Mouse (Mus musculus) midbrain, embryonic 16.5 days (tissue): ENCODE measurements around the gene Vmn1r177. TPM values are rescaled to one million over a fixed set of nuclear protein-coding genes. Genes with fewer than 3 reads are reported as not detected.
"Not testable (repeated sequence)": the region's sequence is repeated elsewhere in the genome, so short reads cannot be mapped to it uniquely, and the experiment has no call there.

Source experiments
- ATAC-seq: fragments of 200-750 bp; cut with Nextera tagmentation; 2 replicates; pipeline ENCODE4 v1.8.0; 2017; ENCODE audit warnings: moderate TSS enrichment
- H3K27ac ChIP-seq: fragments of 300-500 bp; sonication (generic); 2 replicates; pipeline ENCODE4 v1.5.1; 2014; ENCODE audit warnings: mild to moderate bottlenecking, low read length, mixed read lengths
- H3K27me3 ChIP-seq: fragments of 300-500 bp; sonication (generic); 2 replicates; pipeline ENCODE4 v1.6.1; 2014; ENCODE audit warnings: low read depth, low read length, mixed read lengths; ENCODE audit not compliant: control insufficient read depth, insufficient read depth
- H3K36me3 ChIP-seq: fragments of 300-500 bp; sonication (generic); 2 replicates; pipeline ENCODE4 v1.6.1; 2014; ENCODE audit warnings: mild to moderate bottlenecking, low read length, moderate library complexity, mixed read lengths; ENCODE audit not compliant: control insufficient read depth, insufficient read depth
- H3K4me1 ChIP-seq: fragments of 300-500 bp; sonication (generic); 2 replicates; pipeline ENCODE4 v1.6.1; 2014; ENCODE audit warnings: mild to moderate bottlenecking, low read length, mixed read lengths; ENCODE audit not compliant: control insufficient read depth, insufficient read depth
- H3K4me2 ChIP-seq: fragments of 300-500 bp; sonication (generic); 2 replicates; pipeline ENCODE4 v1.6.1; 2014; ENCODE audit warnings: mild to moderate bottlenecking, low read length, mixed read lengths
- H3K4me3 ChIP-seq: fragments of 300-500 bp; sonication (generic); 2 replicates; pipeline ENCODE4 v1.5.1; 2014; ENCODE audit warnings: low read depth, mild to moderate bottlenecking, low read length, moderate library complexity, mixed read lengths
- H3K9ac ChIP-seq: fragments of 300-500 bp; sonication (generic); 2 replicates; pipeline ENCODE4 v1.6.1; 2014; ENCODE audit warnings: low read depth, low read length, mixed read lengths
- H3K9me3 ChIP-seq: fragments of 300-500 bp; sonication (generic); replicated peaks from 2 replicates; pipeline ENCODE4 v1.6.1; 2014; ENCODE audit warnings: mild to moderate bottlenecking, low read length, mixed read lengths; ENCODE audit not compliant: control insufficient read depth, poor library complexity, severe bottlenecking
- WGBS: fragments of 180-500 bp; shearing (Covaris S2); extraction: QIAGEN DNeasy Blood & Tissue Kit; methylation state at CpG from one replicate; pipeline ENCODE4 v1.1.7; 2014; 5-methylcytosine and 5-hydroxymethylcytosine counted together
- polyA plus RNA-seq: library from polyadenylated mRNA; unstranded; fragments of >200 nt; fragmentation: Nextera tagmentation; extraction: Ambion mirVana; gene quantifications from 2 replicates; pipeline ENCODE4 v1.2.1, GENCODE M21; 2015

The Vmn1r177 gene
- not detected in 2 replicates for polyA plus RNA-seq

DNA sequence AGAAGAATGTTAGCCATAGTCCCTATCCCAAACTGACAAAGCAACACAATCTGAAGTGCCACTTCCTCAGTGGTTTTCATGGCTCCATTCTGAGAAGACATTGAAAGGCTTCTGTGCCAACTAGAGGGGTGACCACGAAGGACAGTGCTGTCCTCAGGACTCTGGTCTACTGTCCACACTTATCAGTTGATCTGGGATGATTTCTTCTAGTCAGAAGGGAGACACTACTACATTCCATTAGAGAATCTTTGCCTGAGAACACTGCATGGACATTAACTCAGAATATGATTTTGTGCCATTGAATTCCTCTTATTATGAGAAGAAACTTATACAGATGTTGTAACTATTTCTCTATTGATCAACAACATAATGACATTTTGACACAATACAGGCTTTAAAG, at the start of gene Vmn1r177:
Gene Vmn1r177, minus strand, starts transcription at position 101 of the 400 bp plus-strand sequence.
- not testable (repeated sequence) for H3K9me3 ChIP-seq, H3K36me3 ChIP-seq, H3K27ac ChIP-seq, H3K27me3 ChIP-seq, H3K4me1 ChIP-seq, ATAC-seq, H3K9ac ChIP-seq, H3K4me3 ChIP-seq, H3K4me2 ChIP-seq
- WGBS = 19% methylated on average over 1 of the region's 1 CpGs

DNA sequence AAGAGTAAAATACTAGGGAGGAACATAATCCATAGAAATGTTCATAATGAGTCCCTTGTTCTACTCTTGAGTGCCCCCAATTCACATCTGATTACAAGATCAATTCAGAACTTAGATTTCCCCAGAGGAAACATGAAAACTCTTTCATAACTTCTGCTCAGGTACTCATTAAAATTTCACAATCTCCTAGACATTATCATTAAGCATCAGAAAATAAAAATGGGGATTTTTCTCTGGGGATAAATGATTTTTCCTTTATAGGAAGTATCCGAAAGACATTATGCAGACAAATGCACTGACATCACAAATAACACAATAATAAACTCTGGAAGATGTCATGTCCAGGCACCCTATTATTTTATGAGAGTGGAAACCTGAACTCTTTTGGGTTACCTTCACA, 25.5 kb upstream of the Vmn1r177 start, which contains the start of gene Vmn1r178:
Gene Vmn1r178, plus strand, starts transcription at position 301 of the 400 bp plus-strand sequence.
- Histone ChIP-seq H3K4me1 (no peaks in the 10 kb centered on the region), H3K27ac (no peak within 1 kb of the TSS), H3K4me2 (no peak within 1 kb of the TSS), H3K36me3 (no peaks in the 10 kb centered on the region), H3K9me3 (peaks cover 24% of the 10 kb centered on the region), H3K4me3 (no peak within 1 kb of the TSS), H3K9ac (no peak within 1 kb of the TSS), H3K27me3 (no peaks in the 10 kb centered on the region)
- no peak for ATAC-seq
- 92% methylated on average over 1 of the region's 1 CpGs for WGBS

DNA sequence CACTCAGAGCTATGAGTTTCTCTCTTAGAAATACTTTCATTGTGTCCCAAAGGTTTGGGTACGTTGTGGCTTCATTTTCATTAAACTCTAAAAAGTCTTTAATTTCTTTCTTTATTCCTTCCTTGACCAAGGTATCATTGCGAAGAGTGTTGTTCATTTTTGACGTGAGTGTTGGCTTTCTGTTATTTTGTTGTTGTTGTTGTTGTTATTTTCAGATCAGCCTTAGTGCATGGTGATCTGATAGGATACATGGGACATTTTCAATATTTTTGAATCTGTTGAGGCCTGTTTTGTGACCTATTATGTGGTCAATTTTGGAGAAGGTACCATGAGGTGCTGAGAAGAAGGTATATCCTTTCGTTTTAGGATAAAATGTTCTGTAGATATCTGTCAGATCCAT, 10.7 kb upstream of the Vmn1r177 start:
- ATAC-seq = not testable (repeated sequence)
- WGBS = 61% methylated on average over 3 of the region's 4 CpGs

DNA sequence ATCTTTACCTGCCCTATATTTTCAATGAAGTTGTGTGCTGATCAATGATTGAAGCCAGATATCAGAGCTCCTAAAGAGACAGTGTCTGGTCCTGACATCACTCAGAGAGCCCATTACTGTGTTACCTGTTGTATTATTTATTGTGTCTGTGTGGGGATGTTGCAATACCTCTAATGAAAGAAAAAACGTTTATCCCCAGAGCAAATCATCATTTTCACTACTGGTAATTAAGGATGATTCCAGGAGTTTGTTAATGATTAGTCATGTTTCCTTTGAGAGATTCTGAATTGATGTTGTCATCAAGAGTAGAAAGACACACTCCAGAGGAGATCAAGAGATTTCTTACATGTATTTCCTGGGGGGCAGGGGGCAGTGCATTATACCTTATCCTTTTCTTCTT, 29.0 kb downstream of the Vmn1r177 start, which contains the start of gene Vmn1r176:
Gene Vmn1r176, minus strand, starts transcription at position 101 of the 400 bp plus-strand sequence.
- not testable (repeated sequence) for H3K4me1 ChIP-seq, H3K9ac ChIP-seq, ATAC-seq, H3K36me3 ChIP-seq, H3K4me3 ChIP-seq, H3K4me2 ChIP-seq, H3K27ac ChIP-seq, H3K9me3 ChIP-seq, H3K27me3 ChIP-seq
- no CpG with 5 or more reads among the region's 1 CpGs for WGBS

More for the DNA sequence above, 10.7 kb upstream of the Vmn1r177 start:
- not testable (repeated sequence) for H3K36me3 ChIP-seq, H3K4me2 ChIP-seq, H3K9ac ChIP-seq, H3K4me3 ChIP-seq, H3K27me3 ChIP-seq, H3K9me3 ChIP-seq, H3K4me1 ChIP-seq, H3K27ac ChIP-seq

Other genes with a start within 250 kb of the Vmn1r177 start
- not detected in 2 replicates for gene Vmn1r171, start 235.7 kb downstream of the Vmn1r177 start, polyA plus RNA-seq
- not detected in 2 replicates for gene Vmn1r172, start 208.1 kb downstream of the Vmn1r177 start, polyA plus RNA-seq
- not detected in 2 replicates for gene Vmn1r173, start 165.7 kb downstream of the Vmn1r177 start, polyA plus RNA-seq
- gene Vmn1r174, start 114.2 kb downstream of the Vmn1r177 start, polyA plus RNA-seq = not detected in 2 replicates
- gene Vmn1r175, start 55.8 kb downstream of the Vmn1r177 start, polyA plus RNA-seq = not detected in 2 replicates
- gene Vmn1r176, start 29.1 kb downstream of the Vmn1r177 start, polyA plus RNA-seq = not detected in 2 replicates
- gene Vmn1r178, start 25.6 kb upstream of the Vmn1r177 start, polyA plus RNA-seq = not detected in 2 replicates
- not detected in 2 replicates for gene Vmn1r179, start 60.5 kb upstream of the Vmn1r177 start, polyA plus RNA-seq
- gene Vmn1r180, start 84.2 kb upstream of the Vmn1r177 start, polyA plus RNA-seq = not detected in 2 replicates
- gene Vmn1r181, start 108.2 kb upstream of the Vmn1r177 start, polyA plus RNA-seq = not detected in 2 replicates
- gene V1rd19, start 135.2 kb upstream of the Vmn1r177 start, polyA plus RNA-seq = not detected in 2 replicates
- gene Vmn1r183, start 186.8 kb upstream of the Vmn1r177 start, polyA plus RNA-seq = not detected in 2 replicates
- gene Zfp180, start 215.5 kb upstream of the Vmn1r177 start, polyA plus RNA-seq = 41.9 and 44.2 TPM in 2 replicates
- gene Zfp112, start 245.9 kb upstream of the Vmn1r177 start, polyA plus RNA-seq = 11.2 and 12.1 TPM in 2 replicates